Mouse (Mus musculus): Measurements from ENCODE around the gene Rpgr. TPM values are rescaled to one million over a fixed set of nuclear protein-coding genes. Genes with fewer than 3 reads are reported as not detected.

Gene Rpgr
- total RNA-seq (2021) (1 to 10 TPM; 3.0 to 4.3 TPM), polyA plus RNA-seq (2012; rRNA removed) (1.1 and 2.3 TPM in 2 replicates)
- long read RNA-seq, partial matches to known transcripts, result 0 of 1 reads
- long read RNA-seq, other reads (novel, unspliced or antisense), result 0 of 1 reads

DNA sequence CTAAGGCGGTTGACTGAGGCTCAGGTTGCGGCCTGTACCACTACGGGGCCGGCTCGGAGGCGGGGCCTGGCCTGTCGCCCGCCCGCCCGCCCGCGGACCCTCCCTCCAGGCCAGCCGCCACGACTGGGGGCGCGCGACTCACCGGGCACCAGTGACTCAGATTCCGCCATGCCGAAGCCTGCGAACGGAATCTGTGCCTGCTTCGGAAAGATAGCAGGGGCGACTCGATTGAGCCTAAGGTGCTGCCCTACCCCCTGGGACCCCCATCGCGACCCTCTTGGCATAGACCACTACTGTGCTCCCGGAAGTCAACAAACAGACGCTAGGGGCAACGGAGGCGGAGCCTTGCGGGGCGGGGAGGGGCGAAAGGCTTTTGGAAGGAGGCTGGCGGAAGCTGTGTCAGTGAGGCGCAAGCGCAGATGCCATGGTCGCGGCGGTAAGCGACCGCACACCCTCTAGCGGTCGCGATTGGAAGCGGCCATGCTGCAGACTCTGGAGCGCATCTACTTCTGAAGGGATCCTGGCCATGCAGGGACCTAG lies at the start of gene Rpgr:
TSS of gene Rpgr (minus strand) at position 511 of the 540 bp plus-strand sequence.
- WGBS, result 18% methylated on average over 40 of the region's 47 CpGs
- intact Hi-C loops (cut with DNase I), result no loop called here
- TF ChIP-seq CTCF (IDR thresholded peaks at IDR 0.05), result peak; percentile 89
- TF ChIP-seq EP300 (IDR thresholded peaks at IDR 0.05; ENCODE audit: insufficient read depth, low read depth, low read length), result 0 out of 2 replicates have a peak, but pooled peaks have one; percentile 48
- TF ChIP-seq POLR2A (IDR thresholded peaks at IDR 0.05; ENCODE audit: insufficient read depth, low read depth, low read length), result no peak

DNA sequence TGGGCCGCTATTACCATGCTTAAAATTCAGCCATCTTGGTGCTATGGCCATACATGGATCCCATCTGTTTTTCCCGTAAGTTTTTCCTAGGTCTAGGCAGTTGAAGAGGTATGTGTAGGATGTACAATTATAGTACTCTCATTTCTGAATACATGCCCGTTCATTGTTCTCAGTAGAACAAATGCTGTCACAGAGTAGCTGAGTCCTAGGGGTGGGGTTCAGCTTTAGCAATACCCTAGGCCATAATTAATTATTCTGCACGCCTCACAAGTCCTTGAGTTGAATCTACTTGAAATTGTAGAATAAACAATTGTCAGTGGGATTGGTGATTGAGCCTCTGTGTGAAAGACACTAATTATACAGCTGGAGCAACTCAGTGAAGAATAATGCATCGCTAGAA lies 41.5 kb upstream of the Rpgr start:
- no peak overlapping the region for H3K4me3 ChIP-seq
- 59% methylated on average over 5 of the region's 5 CpGs for WGBS
- H3K36me3 ChIP-seq (ENCODE audit: control insufficient read depth, insufficient read depth, low read length), result no peaks in the 10 kb centered on the region
- no peak overlapping the region for H3K9ac ChIP-seq (ENCODE audit: low read depth, low read length)
- intact Hi-C loops (cut with DNase I), result loop anchor here (2.0 to 5.0 kb wide), 2 partner anchors 73 to 229 kb away; partner anchors contain the start of gene Tspan7
- DNase-seq, result no peak
- TF ChIP-seq EP300 (IDR thresholded peaks at IDR 0.05; ENCODE audit: insufficient read depth, low read depth, low read length), result no peak
- no peak for TF ChIP-seq CTCF (IDR thresholded peaks at IDR 0.05)
- no peak for TF ChIP-seq POLR2A (IDR thresholded peaks at IDR 0.05; ENCODE audit: insufficient read depth, low read depth, low read length)
- no peaks in the 10 kb centered on the region for H3K27me3 ChIP-seq (ENCODE audit: control insufficient read depth, insufficient read depth, low read length)
- peak overlapping the region; percentile 74 for H3K27ac ChIP-seq
- no peaks in the 10 kb centered on the region for H3K79me2 ChIP-seq (replicated peaks; ENCODE audit: control insufficient read depth, insufficient read depth, low read length)
- no peaks in the 10 kb centered on the region for H3K4me1 ChIP-seq (ENCODE audit: control insufficient read depth, insufficient read depth, low read length)

More for the DNA sequence above, at the start of gene Rpgr:
- peak within 1 kb of the TSS; percentile 81 for H3K27ac ChIP-seq
- no peaks in the 10 kb centered on the region for H3K79me2 ChIP-seq (replicated peaks; ENCODE audit: control insufficient read depth, insufficient read depth, low read length)
- no peaks in the 10 kb centered on the region for H3K4me1 ChIP-seq (ENCODE audit: control insufficient read depth, insufficient read depth, low read length)
- peak within 1 kb of the TSS; percentile 74 for H3K9ac ChIP-seq (ENCODE audit: low read depth, low read length)
- H3K4me3 ChIP-seq, result peak within 1 kb of the TSS; percentile 66
- no peaks in the 10 kb centered on the region for H3K36me3 ChIP-seq (ENCODE audit: control insufficient read depth, insufficient read depth, low read length)
- DNase-seq, result peak; percentile 92
- H3K27me3 ChIP-seq (ENCODE audit: control insufficient read depth, insufficient read depth, low read length), result no peaks in the 10 kb centered on the region

DNA sequence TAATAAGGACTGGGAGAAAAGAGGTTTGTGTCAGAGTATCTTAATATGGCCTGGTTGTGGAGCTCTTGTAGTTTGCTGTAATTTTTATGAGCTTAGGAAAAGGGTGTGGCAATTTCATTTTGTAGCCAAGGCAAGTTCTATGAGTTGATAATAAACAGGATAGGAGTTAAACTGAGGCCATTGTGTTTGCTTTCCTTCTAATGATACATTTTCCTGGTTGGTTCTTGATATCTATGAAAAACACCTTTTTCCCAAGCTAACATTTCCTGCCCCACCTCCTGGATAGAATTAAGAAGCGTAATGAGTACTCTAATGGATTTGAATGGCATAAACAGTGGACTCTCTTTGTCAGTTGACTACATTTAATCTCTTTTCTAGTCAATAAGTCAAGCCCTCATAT lies 41.1 kb upstream of the Rpgr start:
- H3K27ac ChIP-seq, result peak overlapping the region; percentile 74

DNA sequence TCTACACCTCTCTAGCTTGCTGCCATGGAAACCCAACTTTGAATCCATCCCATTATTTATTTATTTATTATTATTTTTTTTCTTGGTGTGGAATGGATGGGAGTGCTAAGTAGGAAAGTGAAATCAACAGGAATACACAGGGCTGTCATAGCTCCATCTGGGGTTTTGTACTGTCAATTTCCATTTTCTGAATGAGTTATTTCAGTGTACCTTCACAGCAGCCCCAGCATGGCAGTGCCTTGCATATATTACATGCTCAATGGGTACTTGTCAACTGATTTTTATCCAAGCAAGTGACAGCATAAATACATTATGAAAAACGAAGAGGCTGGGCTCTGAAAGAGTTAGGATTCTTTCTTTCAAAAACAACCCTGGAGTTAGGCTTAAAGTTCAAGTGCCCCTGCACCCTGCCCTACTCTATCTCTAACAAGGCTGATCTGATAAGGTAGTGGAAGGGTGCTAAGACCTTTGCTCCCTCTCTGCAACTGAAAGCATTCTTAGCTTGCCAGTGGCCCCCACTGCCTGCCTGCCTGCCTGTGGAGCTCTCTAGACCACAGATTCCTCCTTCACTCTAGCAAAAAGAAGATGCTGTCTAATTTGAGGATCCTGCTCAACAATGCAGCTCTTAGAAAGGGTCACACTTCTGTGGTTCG lies 35.3 kb upstream of the Rpgr start, which contains the start of gene Otc:
TSS of gene Otc (plus strand) at position 454 of the 653 bp plus-strand sequence.
- WGBS, result 41% methylated on average over 2 of the region's 2 CpGs
- Histone ChIP-seq H3K27me3 (ENCODE audit: control insufficient read depth, insufficient read depth, low read length) (no peaks in the 10 kb centered on the region), H3K9ac (ENCODE audit: low read depth, low read length) (no peak within 1 kb of the TSS), H3K4me1 (ENCODE audit: control insufficient read depth, insufficient read depth, low read length) (no peaks in the 10 kb centered on the region), H3K4me3 (no peak within 1 kb of the TSS), H3K36me3 (ENCODE audit: control insufficient read depth, insufficient read depth, low read length) (no peaks in the 10 kb centered on the region), H3K79me2 (replicated peaks; ENCODE audit: control insufficient read depth, insufficient read depth, low read length) (no peaks in the 10 kb centered on the region), H3K27ac (peak within 1 kb of the TSS; percentile 68)
- no peak for TF ChIP-seq CTCF (IDR thresholded peaks at IDR 0.05)
- TF ChIP-seq POLR2A (IDR thresholded peaks at IDR 0.05; ENCODE audit: insufficient read depth, low read depth, low read length), result no peak
- intact Hi-C loops (cut with DNase I), result no loop called here
- DNase-seq, result no peak

More for the DNA sequence above, 41.1 kb upstream of the Rpgr start:
- TF ChIP-seq EP300 (IDR thresholded peaks at IDR 0.05; ENCODE audit: insufficient read depth, low read depth, low read length) (0 out of 2 replicates have a peak, but pooled peaks have one; percentile 24), POLR2A (IDR thresholded peaks at IDR 0.05; ENCODE audit: insufficient read depth, low read depth, low read length) (no peak)
- DNase-seq, result no peak
- H3K4me3 ChIP-seq, result no peak overlapping the region
- intact Hi-C loops (cut with DNase I), result loop anchor here (2.0 to 5.0 kb wide), 2 partner anchors 73 to 230 kb away; partner anchors contain the start of gene Tspan7
- no peak overlapping the region for H3K9ac ChIP-seq (ENCODE audit: low read depth, low read length)
- no peaks in the 10 kb centered on the region for H3K27me3 ChIP-seq (ENCODE audit: control insufficient read depth, insufficient read depth, low read length)
- H3K36me3 ChIP-seq (ENCODE audit: control insufficient read depth, insufficient read depth, low read length), result no peaks in the 10 kb centered on the region
- H3K4me1 ChIP-seq (ENCODE audit: control insufficient read depth, insufficient read depth, low read length), result no peaks in the 10 kb centered on the region
- WGBS, result 62% methylated on average over 1 of the region's 1 CpGs
- H3K79me2 ChIP-seq (replicated peaks; ENCODE audit: control insufficient read depth, insufficient read depth, low read length), result no peaks in the 10 kb centered on the region

DNA sequence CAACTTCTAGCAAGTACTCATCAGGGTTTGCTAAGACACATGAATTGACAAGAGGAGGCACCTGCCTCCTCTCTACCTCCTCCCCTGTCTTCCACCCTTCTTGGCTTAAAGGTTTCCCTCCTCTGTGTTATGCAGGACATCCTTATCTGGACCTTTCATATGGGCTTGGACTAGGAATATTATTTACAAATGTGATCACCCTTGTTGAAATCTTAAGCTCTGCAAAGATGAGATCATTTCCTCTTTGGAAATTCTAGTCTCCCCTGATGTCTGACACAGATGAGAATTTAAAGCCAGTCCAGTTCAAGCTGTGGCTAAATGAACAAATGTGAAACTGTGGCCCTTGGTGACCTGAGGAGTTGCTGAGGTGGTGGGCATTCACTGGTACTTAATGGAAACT lies 34.6 kb upstream of the Rpgr start:
- Histone ChIP-seq H3K79me2 (replicated peaks; ENCODE audit: control insufficient read depth, insufficient read depth, low read length) (no peaks in the 10 kb centered on the region), H3K27ac (peak overlapping the region; percentile 68), H3K4me1 (ENCODE audit: control insufficient read depth, insufficient read depth, low read length) (no peaks in the 10 kb centered on the region), H3K36me3 (ENCODE audit: control insufficient read depth, insufficient read depth, low read length) (no peaks in the 10 kb centered on the region), H3K4me3 (no peak overlapping the region), H3K27me3 (ENCODE audit: control insufficient read depth, insufficient read depth, low read length) (no peaks in the 10 kb centered on the region), H3K9ac (ENCODE audit: low read depth, low read length) (no peak overlapping the region)
- DNase-seq, result no peak
- intact Hi-C loops (cut with DNase I), result no loop called here
- TF ChIP-seq CTCF (IDR thresholded peaks at IDR 0.05) (no peak), EP300 (IDR thresholded peaks at IDR 0.05; ENCODE audit: insufficient read depth, low read depth, low read length) (no peak)

DNA sequence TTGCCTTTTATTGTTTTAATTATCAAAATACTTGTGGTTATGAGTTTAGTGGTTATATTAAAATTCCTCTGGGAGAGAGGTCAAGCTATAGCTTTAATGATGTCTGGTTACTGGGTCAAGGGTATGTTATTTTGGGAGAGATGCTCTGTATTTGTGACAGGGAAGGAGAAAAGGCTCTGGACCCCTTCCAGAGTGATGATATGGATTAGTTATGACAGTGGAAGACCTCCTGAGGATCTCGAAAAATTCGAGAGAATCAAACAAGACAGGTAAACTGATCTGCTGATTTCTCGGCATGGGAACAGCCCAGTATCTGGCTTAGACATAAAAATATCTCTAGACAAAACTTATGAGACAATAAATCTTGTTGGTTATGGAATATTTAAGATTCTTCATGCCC lies 27.2 kb upstream of the Rpgr start:
- Histone ChIP-seq H3K9ac (ENCODE audit: low read depth, low read length) (no peak overlapping the region), H3K79me2 (replicated peaks; ENCODE audit: control insufficient read depth, insufficient read depth, low read length) (no peaks in the 10 kb centered on the region), H3K27me3 (ENCODE audit: control insufficient read depth, insufficient read depth, low read length) (no peaks in the 10 kb centered on the region), H3K4me3 (no peak overlapping the region), H3K27ac (no peak overlapping the region), H3K4me1 (ENCODE audit: control insufficient read depth, insufficient read depth, low read length) (no peaks in the 10 kb centered on the region), H3K36me3 (ENCODE audit: control insufficient read depth, insufficient read depth, low read length) (no peaks in the 10 kb centered on the region)
- TF ChIP-seq EP300 (IDR thresholded peaks at IDR 0.05; ENCODE audit: insufficient read depth, low read depth, low read length) (no peak), CTCF (IDR thresholded peaks at IDR 0.05) (no peak), POLR2A (IDR thresholded peaks at IDR 0.05; ENCODE audit: insufficient read depth, low read depth, low read length) (no peak)
- DNase-seq, result no peak
- intact Hi-C loops (cut with DNase I), result no loop called here
- 59% methylated on average over 3 of the region's 3 CpGs for WGBS

Measured in heart, adult 2 months (tissue).